Mouse (Mus musculus) heart, embryonic 14.5 days (tissue): ENCODE measurements around the gene Maf. TPM values are rescaled to one million over a fixed set of nuclear protein-coding genes. Genes with fewer than 3 reads are reported as not detected.
A peak's percentile ranks its signal among the peaks of the same experiment; 100 is the strongest.

Experiments
- ATAC-seq: fragments of 200-750 bp; cut with Nextera tagmentation; 2 replicates; pipeline ENCODE4 v1.8.0; 2017; ENCODE audit warnings: low read depth, moderate TSS enrichment; ENCODE audit not compliant: insufficient number of reproducible peaks, insufficient read depth, low FRiP score
- H3K27ac ChIP-seq, 2 experiments: fragments of 200-500 bp in 1 of 2; fragments of 300-500 bp in 1 of 2; sonication (generic) in 1 of 2; replicated peaks in 1 of 2; 2 replicates each; pipeline ENCODE4 v1.5.1; 2012 to 2014; ENCODE audit warnings: low read depth in 2 of 2, low read length in 2 of 2, control low read depth in 1 of 2, mild to moderate bottlenecking in 1 of 2, mixed read lengths in 1 of 2; ENCODE audit not compliant: control insufficient read depth in 1 of 2, insufficient read depth in 1 of 2
- H3K27me3 ChIP-seq: fragments of 300-500 bp; sonication (generic); 2 replicates; pipeline ENCODE4 v1.6.1; 2014; ENCODE audit warnings: mild to moderate bottlenecking, low read length, control low read depth; ENCODE audit not compliant: control insufficient read depth, insufficient read depth
- H3K36me3 ChIP-seq: fragments of 300-500 bp; sonication (generic); 2 replicates; pipeline ENCODE4 v1.6.1; 2014; ENCODE audit warnings: mild to moderate bottlenecking, control low read depth, low read length, mixed read lengths; ENCODE audit not compliant: control insufficient read depth, insufficient read depth
- H3K4me1 ChIP-seq, 2 experiments: fragments of 200-500 bp in 1 of 2; fragments of 300-500 bp in 1 of 2; sonication (generic) in 1 of 2; 2 replicates each; pipeline ENCODE4 v1.6.1; 2012 to 2014; ENCODE audit warnings: low read length in 2 of 2, control low read depth in 1 of 2, mixed read lengths in 1 of 2; ENCODE audit not compliant: control insufficient read depth in 2 of 2, insufficient read depth in 2 of 2
- H3K4me2 ChIP-seq: fragments of 300-500 bp; sonication (generic); 2 replicates; pipeline ENCODE4 v1.6.1; 2014; ENCODE audit warnings: mild to moderate bottlenecking, low read length
- H3K4me3 ChIP-seq, 2 experiments: fragments of 200-500 bp in 1 of 2; fragments of 300-500 bp in 1 of 2; sonication (generic) in 1 of 2; 2 replicates each; pipeline ENCODE4 v1.5.1; 2012 to 2014; ENCODE audit warnings: low read length in 2 of 2, mild to moderate bottlenecking in 2 of 2, control low read depth in 1 of 2, low read depth in 1 of 2, moderate library complexity in 1 of 2; ENCODE audit not compliant: control insufficient read depth in 1 of 2, insufficient read depth in 1 of 2
- H3K9ac ChIP-seq: fragments of 300-500 bp; sonication (generic); 2 replicates; pipeline ENCODE4 v1.6.1; 2014; ENCODE audit warnings: mild to moderate bottlenecking, low read length
- H3K9me3 ChIP-seq: fragments of 300-500 bp; sonication (generic); 2 replicates; pipeline ENCODE4 v1.6.1; 2016; ENCODE audit warnings: low read length, control low read depth; ENCODE audit not compliant: control insufficient read depth
- WGBS: fragments of 180-500 bp; shearing (Covaris S2); extraction: QIAGEN DNeasy Blood & Tissue Kit; methylation state at CpG from one replicate; pipeline ENCODE4 v1.1.7; 2014; 5-methylcytosine and 5-hydroxymethylcytosine counted together
- polyA plus RNA-seq: library from polyadenylated mRNA; unstranded; fragments of >200 nt; fragmentation: Nextera tagmentation; extraction: Ambion mirVana; gene quantifications from 2 replicates; pipeline ENCODE4 v1.2.1, GENCODE M21; 2014

Gene Maf
- 3.1 and 3.9 TPM in 2 replicates for polyA plus RNA-seq

- peak within 1 kb of the TSS; percentile 59 to 70 for H3K4me3 ChIP-seq
- H3K36me3 ChIP-seq: no peaks in the 10 kb centered on the region
- H3K4me1 ChIP-seq: peaks cover 2 to 7% of the 10 kb centered on the region in 2 experiments; a peak in 2 of 4 replicates
- peaks cover 21% of the 10 kb centered on the region for H3K27me3 ChIP-seq
- no peaks in the 10 kb centered on the region for H3K9me3 ChIP-seq
- H3K9ac ChIP-seq: peak within 1 kb of the TSS; percentile 61
- peak; percentile 73 for ATAC-seq
- H3K4me2 ChIP-seq: peak within 1 kb of the TSS; percentile 97
- WGBS: under 1% methylated on average over 43 of the region's 43 CpGs
- peak within 1 kb of the TSS; percentile 66 to 76 for H3K27ac ChIP-seq
These were observed at the start of gene Maf for GRCm38 (mm10) chr8:115707731-115708590. Gene Maf, minus strand, starts transcription at chr8:115707794.

- Histone ChIP-seq H3K4me2 (no peak overlapping the region), H3K9ac (no peak overlapping the region), H3K36me3 (no peaks in the 10 kb centered on the region), H3K27me3 (no peaks in the 10 kb centered on the region), H3K9me3 (no peaks in the 10 kb centered on the region), H3K27ac (no peak overlapping the region), H3K4me1 (no peaks in the 10 kb centered on the region), H3K4me3 (no peak overlapping the region)
- WGBS: 71% methylated on average over 3 of the region's 3 CpGs
- no peak for ATAC-seq
These were observed 49.4 kb upstream of the Maf start for GRCm38 (mm10) chr8:115756965-115757364.

- Histone ChIP-seq H3K27ac (no peak overlapping the region), H3K9ac (no peak overlapping the region), H3K36me3 (no peaks in the 10 kb centered on the region), H3K9me3 (no peaks in the 10 kb centered on the region), H3K27me3 (no peaks in the 10 kb centered on the region), H3K4me1 (no peaks in the 10 kb centered on the region), H3K4me3 (no peak overlapping the region), H3K4me2 (no peak overlapping the region)
- WGBS: 80% methylated on average over 2 of the region's 2 CpGs
- ATAC-seq: no peak
These were observed 48.4 kb upstream of the Maf start for GRCm38 (mm10) chr8:115756027-115756426.

- 49% methylated on average over 2 of the region's 2 CpGs for WGBS
- no peak for ATAC-seq
- H3K4me3 ChIP-seq: no peak overlapping the region
These were observed 47.1 kb upstream of the Maf start for GRCm38 (mm10) chr8:115754694-115755093.

GRCm38 (mm10) chr8:115753801-115754200 is 46.2 kb upstream of the Maf start:
- WGBS: 62% methylated on average over 8 of the region's 8 CpGs
- H3K27me3 ChIP-seq: no peaks in the 10 kb centered on the region
- H3K9me3 ChIP-seq: peaks cover 5% of the 10 kb centered on the region
- no peak for ATAC-seq
- H3K36me3 ChIP-seq: no peaks in the 10 kb centered on the region
- H3K4me2 ChIP-seq: no peak overlapping the region
- H3K4me3 ChIP-seq: no peak overlapping the region
- H3K9ac ChIP-seq: no peak overlapping the region
- H3K4me1 ChIP-seq: no peaks in the 10 kb centered on the region
- H3K27ac ChIP-seq: no peak overlapping the region

More at GRCm38 (mm10) chr8:115754694-115755093, 47.1 kb upstream of the Maf start:
- Histone ChIP-seq H3K27ac (no peak overlapping the region), H3K4me1 (no peaks in the 10 kb centered on the region), H3K27me3 (no peaks in the 10 kb centered on the region), H3K9ac (no peak overlapping the region), H3K9me3 (no peaks in the 10 kb centered on the region), H3K4me2 (no peak overlapping the region), H3K36me3 (no peaks in the 10 kb centered on the region)

GRCm38 (mm10) chr8:115747426-115747825 is 39.8 kb upstream of the Maf start:
- 87% methylated on average over 10 of the region's 10 CpGs for WGBS
- Histone ChIP-seq H3K4me2 (no peak overlapping the region), H3K4me1 (no peaks in the 10 kb centered on the region), H3K27me3 (no peaks in the 10 kb centered on the region), H3K9me3 (peaks cover 5% of the 10 kb centered on the region), H3K4me3 (no peak overlapping the region), H3K36me3 (no peaks in the 10 kb centered on the region), H3K9ac (no peak overlapping the region), H3K27ac (no peak overlapping the region)
- ATAC-seq: no peak

- 21% methylated on average over 2 of the region's 2 CpGs for WGBS
- Histone ChIP-seq H3K4me1 (no peaks in the 10 kb centered on the region), H3K9ac (no peak overlapping the region), H3K4me2 (no peak overlapping the region), H3K9me3 (peaks cover 5% of the 10 kb centered on the region), H3K27ac (no peak overlapping the region), H3K27me3 (no peaks in the 10 kb centered on the region), H3K36me3 (no peaks in the 10 kb centered on the region), H3K4me3 (no peak overlapping the region)
- no peak for ATAC-seq
These were observed 38.1 kb upstream of the Maf start for GRCm38 (mm10) chr8:115745648-115746047.
